Mouse (Mus musculus): ENCODE data around the gene Cfap61.

The Cfap61 gene

GRCm38 (mm10) chr2:146220591-146221075 lies 286.0 kb downstream of the Cfap61 start:
- peak; percentile 11 for DNase-seq (ENCODE audit: low read depth, low spot score)

- peak; percentile 41 for DNase-seq (ENCODE audit: low read depth, low spot score)
These were observed 286.7 kb downstream of the Cfap61 start, which contains the start of gene Insm1 for GRCm38 (mm10) chr2:146221076-146221928. TSS of gene Insm1 (plus strand) at chr2:146221921.

GRCm38 (mm10) chr2:146221929-146222278 lies 287.3 kb downstream of the Cfap61 start:
- DNase-seq (ENCODE audit: low read depth, low spot score): no peak

- DNase-seq (ENCODE audit: low read depth, low spot score): peak; percentile 21
These were observed 287.9 kb downstream of the Cfap61 start for GRCm38 (mm10) chr2:146222279-146223175.

- DNase-seq (ENCODE audit: low read depth, low spot score): peak; percentile 37
These were observed 288.8 kb downstream of the Cfap61 start for GRCm38 (mm10) chr2:146223176-146223905.

GRCm38 (mm10) chr2:146224141-146224540 lies 289.6 kb downstream of the Cfap61 start:
- DNase-seq (ENCODE audit: low read depth, low spot score): no peak

- no peak for DNase-seq (ENCODE audit: low read depth, low spot score)
These were observed 291.2 kb downstream of the Cfap61 start for GRCm38 (mm10) chr2:146225818-146226217.

GRCm38 (mm10) chr2:146226484-146226883 lies 291.9 kb downstream of the Cfap61 start:
- DNase-seq (ENCODE audit: low read depth, low spot score): no peak

GRCm38 (mm10) chr2:146227646-146228045 lies 293.1 kb downstream of the Cfap61 start:
- no peak for DNase-seq (ENCODE audit: low read depth, low spot score)

- no peak for DNase-seq (ENCODE audit: low read depth, low spot score)
These were observed 293.9 kb downstream of the Cfap61 start for GRCm38 (mm10) chr2:146228435-146228834.

GRCm38 (mm10) chr2:146231485-146231884 lies 296.9 kb downstream of the Cfap61 start:
- DNase-seq (ENCODE audit: low read depth, low spot score): no peak

- DNase-seq (ENCODE audit: low read depth, low spot score): no peak
These were observed 304.7 kb downstream of the Cfap61 start for GRCm38 (mm10) chr2:146239196-146239747.

- DNase-seq (ENCODE audit: low read depth, low spot score): no peak
These were observed 309.5 kb downstream of the Cfap61 start for GRCm38 (mm10) chr2:146244049-146244448.

- no peak for DNase-seq (ENCODE audit: low read depth, low spot score)
These were observed 310.8 kb downstream of the Cfap61 start for GRCm38 (mm10) chr2:146245401-146245800.

GRCm38 (mm10) chr2:146246409-146247075 lies 312.0 kb downstream of the Cfap61 start:
- no peak for DNase-seq (ENCODE audit: low read depth, low spot score)

- no peak for DNase-seq (ENCODE audit: low read depth, low spot score)
These were observed 313.0 kb downstream of the Cfap61 start for GRCm38 (mm10) chr2:146247576-146247975.

GRCm38 (mm10) chr2:146249033-146249432 lies 314.4 kb downstream of the Cfap61 start:
- DNase-seq (ENCODE audit: low read depth, low spot score): no peak

- no peak for DNase-seq (ENCODE audit: low read depth, low spot score)
These were observed 315.8 kb downstream of the Cfap61 start for GRCm38 (mm10) chr2:146250236-146250904.

- no peak for DNase-seq (ENCODE audit: low read depth, low spot score)
These were observed 319.8 kb downstream of the Cfap61 start for GRCm38 (mm10) chr2:146254387-146254786.

GRCm38 (mm10) chr2:146255636-146256035 lies 321.1 kb downstream of the Cfap61 start:
- DNase-seq (ENCODE audit: low read depth, low spot score): no peak

All from CD4-positive, CD25-positive, alpha-beta regulatory T cell, adult 2 months (primary cell).